Mouse (Mus musculus) ZHBTc4 (cell line): ENCODE data around the gene Zbtb16.

Experiments used
- DNase-seq: peaks from one replicate; pipeline ENCODE4 v3.0.0-alpha.2; 2011; ENCODE audit warnings: low read depth, low spot score

The Zbtb16 gene

GRCm38 (mm10) chr9:48605697-48606096, 230.3 kb downstream of the Zbtb16 start:
- DNase-seq = peak; percentile 62

DNA sequence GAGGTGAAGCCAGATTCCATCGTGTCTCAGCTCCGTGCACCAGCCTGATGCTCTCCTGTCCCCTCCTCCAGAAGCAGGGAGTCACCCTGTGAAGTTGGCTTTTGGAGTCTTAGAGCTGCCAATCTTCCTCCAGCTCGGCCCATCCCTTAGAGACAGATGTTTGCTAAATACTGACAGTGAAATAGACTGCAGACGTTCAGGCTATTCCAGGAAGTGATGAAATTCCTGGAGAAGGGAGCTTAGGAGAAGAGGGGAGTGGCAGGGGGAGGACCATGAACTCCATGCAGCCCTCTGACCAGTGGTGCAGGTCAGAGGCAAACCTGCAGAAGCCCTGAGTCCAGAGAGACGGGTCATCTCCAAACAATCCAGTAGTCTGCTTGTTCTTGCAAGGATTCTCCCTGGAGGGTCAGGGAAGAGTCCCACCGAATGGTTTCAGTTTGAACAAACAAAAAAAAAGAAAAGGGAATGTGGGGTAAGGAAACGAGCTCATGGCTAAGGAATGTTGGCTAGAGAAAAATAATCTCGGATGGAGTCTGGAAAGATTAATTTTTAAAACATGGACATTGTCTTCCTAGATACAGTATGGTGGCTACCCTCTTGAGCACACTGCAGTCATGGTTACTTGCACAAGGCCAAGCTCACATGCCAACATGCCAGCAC, 231.0 kb downstream of the Zbtb16 start, which contains the start of gene Nnmt:
Gene Nnmt, minus strand, starts transcription at position 215 of the 660 bp plus-strand sequence.
- DNase-seq = no peak
